Mouse (Mus musculus) neural tube, embryonic 14.5 days (tissue): ENCODE results near the gene Agt. TPM values are rescaled to one million over a fixed set of nuclear protein-coding genes. Genes with fewer than 3 reads are reported as not detected.

Experiments
- ATAC-seq: fragments of 200-750 bp; cut with Nextera tagmentation; 2 replicates; pipeline ENCODE4 v1.8.0; 2017; ENCODE audit warnings: low read depth, mild to moderate bottlenecking, moderate TSS enrichment, moderate library complexity
- H3K27ac ChIP-seq: fragments of 300-500 bp; sonication (generic); 2 replicates; pipeline ENCODE4 v1.5.1; 2014; ENCODE audit warnings: low read depth, mild to moderate bottlenecking, control low read depth, low read length, moderate library complexity, mixed read lengths
- H3K27me3 ChIP-seq: fragments of 300-500 bp; sonication (generic); 2 replicates; pipeline ENCODE4 v1.6.1; 2014; ENCODE audit warnings: low read length; ENCODE audit not compliant: control insufficient read depth, insufficient read depth
- H3K36me3 ChIP-seq: fragments of 300-500 bp; sonication (generic); 2 replicates; pipeline ENCODE4 v1.6.1; 2014; ENCODE audit warnings: low read length, mixed read lengths; ENCODE audit not compliant: control insufficient read depth, insufficient read depth
- H3K4me1 ChIP-seq: fragments of 300-500 bp; sonication (generic); 2 replicates; pipeline ENCODE4 v1.6.1; 2014; ENCODE audit warnings: low read length; ENCODE audit not compliant: control insufficient read depth, insufficient read depth
- H3K4me2 ChIP-seq: fragments of 300-500 bp; sonication (generic); 2 replicates; pipeline ENCODE4 v1.6.1; 2014; ENCODE audit warnings: mild to moderate bottlenecking, low read depth, low read length, control low read depth
- H3K4me3 ChIP-seq: fragments of 300-500 bp; sonication (generic); 2 replicates; pipeline ENCODE4 v1.5.1; 2014; ENCODE audit warnings: low read depth, low read length, control low read depth, mixed read lengths
- H3K9ac ChIP-seq: fragments of 300-500 bp; sonication (generic); replicated peaks from 2 replicates; pipeline ENCODE4 v1.6.1; 2014; ENCODE audit warnings: low read depth, mild to moderate bottlenecking, control low read depth, low read length, mixed read lengths
- H3K9me3 ChIP-seq: fragments of 300-500 bp; sonication (generic); 2 replicates; pipeline ENCODE4 v1.6.1; 2016; ENCODE audit warnings: low read length; ENCODE audit not compliant: control insufficient read depth
- WGBS: fragments of 180-500 bp; shearing (Covaris S2); extraction: QIAGEN DNeasy Blood & Tissue Kit; methylation state at CpG from one replicate; pipeline ENCODE4 v1.1.7; 2014; 5-methylcytosine and 5-hydroxymethylcytosine counted together
- polyA plus RNA-seq: library from polyadenylated mRNA; unstranded; fragments of >200 nt; fragmentation: Nextera tagmentation; extraction: Ambion mirVana; gene quantifications from 2 replicates; pipeline ENCODE4 v1.2.1, GENCODE M21; 2014

The Agt gene
- 0.63 and 1.5 TPM in 2 replicates for polyA plus RNA-seq

- H3K36me3 ChIP-seq, result no peaks in the 10 kb centered on the region
- H3K9ac ChIP-seq, result no peak within 1 kb of the TSS
- H3K9me3 ChIP-seq, result no peaks in the 10 kb centered on the region
- 81% methylated on average over 2 of the region's 2 CpGs for WGBS
- H3K27me3 ChIP-seq, result no peaks in the 10 kb centered on the region
- H3K27ac ChIP-seq, result no peak within 1 kb of the TSS
- no peak within 1 kb of the TSS for H3K4me3 ChIP-seq
- no peaks in the 10 kb centered on the region for H3K4me1 ChIP-seq
- no peak for ATAC-seq
- no peak within 1 kb of the TSS for H3K4me2 ChIP-seq
Measured at GRCm38 (mm10) chr8:124569593-124569992, at the start of gene Agt. TSS of gene Agt (minus strand) at chr8:124569706.

GRCm38 (mm10) chr8:124618252-124618651 is 48.7 kb upstream of the Agt start:
- Histone ChIP-seq H3K4me1 (no peaks in the 10 kb centered on the region), H3K27me3 (no peaks in the 10 kb centered on the region), H3K9ac (no peak overlapping the region), H3K27ac (no peak overlapping the region), H3K9me3 (no peaks in the 10 kb centered on the region), H3K4me3 (no peak overlapping the region), H3K36me3 (no peaks in the 10 kb centered on the region), H3K4me2 (no peak overlapping the region)
- ATAC-seq, result no peak
- WGBS, result 56% methylated on average over 9 of the region's 9 CpGs

GRCm38 (mm10) chr8:124617266-124617869 is 47.9 kb upstream of the Agt start:
- 5% methylated on average over 17 of the region's 17 CpGs for WGBS
- ATAC-seq, result peak; percentile 83
- Histone ChIP-seq H3K9me3 (no peaks in the 10 kb centered on the region), H3K9ac (peak overlapping the region; percentile 52), H3K4me3 (peak overlapping the region; percentile 28), H3K27me3 (no peaks in the 10 kb centered on the region), H3K4me2 (peak overlapping the region; percentile 66), H3K36me3 (no peaks in the 10 kb centered on the region), H3K27ac (peak overlapping the region; percentile 30; the same call in 1 of the 2 replicates), H3K4me1 (no peaks in the 10 kb centered on the region)

GRCm38 (mm10) chr8:124614325-124614724 is 44.8 kb upstream of the Agt start:
- Histone ChIP-seq H3K36me3 (no peaks in the 10 kb centered on the region), H3K9me3 (no peaks in the 10 kb centered on the region), H3K4me2 (no peak overlapping the region), H3K4me3 (no peak overlapping the region), H3K4me1 (no peaks in the 10 kb centered on the region), H3K27me3 (no peaks in the 10 kb centered on the region), H3K27ac (no peak overlapping the region), H3K9ac (no peak overlapping the region)
- ATAC-seq, result no peak
- 89% methylated on average over 5 of the region's 6 CpGs for WGBS

- WGBS, result 81% methylated on average over 9 of the region's 9 CpGs
- no peak overlapping the region for H3K9ac ChIP-seq
- ATAC-seq, result no peak
- H3K9me3 ChIP-seq, result no peaks in the 10 kb centered on the region
- no peak overlapping the region for H3K4me3 ChIP-seq
- no peak overlapping the region for H3K4me2 ChIP-seq
- no peaks in the 10 kb centered on the region for H3K36me3 ChIP-seq
- no peaks in the 10 kb centered on the region for H3K4me1 ChIP-seq
- H3K27ac ChIP-seq, result no peak overlapping the region
- H3K27me3 ChIP-seq, result no peaks in the 10 kb centered on the region
Measured at GRCm38 (mm10) chr8:124608972-124609353, 39.5 kb upstream of the Agt start.

- Histone ChIP-seq H3K9ac (no peak overlapping the region), H3K27me3 (no peaks in the 10 kb centered on the region), H3K4me3 (no peak overlapping the region), H3K4me1 (no peaks in the 10 kb centered on the region), H3K27ac (no peak overlapping the region), H3K4me2 (no peak overlapping the region), H3K36me3 (no peaks in the 10 kb centered on the region), H3K9me3 (no peaks in the 10 kb centered on the region)
- WGBS, result 78% methylated on average over 13 of the region's 13 CpGs
- no peak for ATAC-seq
Measured at GRCm38 (mm10) chr8:124608239-124608971, 38.9 kb upstream of the Agt start.

- ATAC-seq, result no peak
- H3K4me2 ChIP-seq, result no peak overlapping the region
- H3K36me3 ChIP-seq, result no peaks in the 10 kb centered on the region
- H3K27me3 ChIP-seq, result no peaks in the 10 kb centered on the region
- no peak overlapping the region for H3K27ac ChIP-seq
- H3K4me1 ChIP-seq, result no peaks in the 10 kb centered on the region
- H3K4me3 ChIP-seq, result no peak overlapping the region
- H3K9ac ChIP-seq, result no peak overlapping the region
- no peaks in the 10 kb centered on the region for H3K9me3 ChIP-seq
- WGBS, result 71% methylated on average over 5 of the region's 5 CpGs
Measured at GRCm38 (mm10) chr8:124604066-124604465, 34.6 kb upstream of the Agt start.

GRCm38 (mm10) chr8:124589393-124589792 is 19.9 kb upstream of the Agt start:
- Histone ChIP-seq H3K9ac (no peak overlapping the region), H3K36me3 (no peaks in the 10 kb centered on the region), H3K27me3 (no peaks in the 10 kb centered on the region), H3K4me3 (no peak overlapping the region), H3K27ac (no peak overlapping the region), H3K9me3 (no peaks in the 10 kb centered on the region), H3K4me2 (no peak overlapping the region), H3K4me1 (no peaks in the 10 kb centered on the region)
- ATAC-seq, result no peak
- 82% methylated on average over 4 of the region's 4 CpGs for WGBS

GRCm38 (mm10) chr8:124586556-124586955 is 17.1 kb upstream of the Agt start:
- no peaks in the 10 kb centered on the region for H3K9me3 ChIP-seq
- ATAC-seq, result no peak
- H3K4me2 ChIP-seq, result no peak overlapping the region
- H3K36me3 ChIP-seq, result no peaks in the 10 kb centered on the region
- no peak overlapping the region for H3K4me3 ChIP-seq
- no peaks in the 10 kb centered on the region for H3K27me3 ChIP-seq
- no peak overlapping the region for H3K27ac ChIP-seq
- H3K9ac ChIP-seq, result no peak overlapping the region
- 89% methylated on average over 2 of the region's 2 CpGs for whole genome bisulfite sequencing
- no peaks in the 10 kb centered on the region for H3K4me1 ChIP-seq
